Mouse (Mus musculus) erythroblast, embryonic 14.5 days (primary cell): Measurements from ENCODE around the gene Plxnc1.

Experiments used
- GATA1 ChIP-seq: IDR thresholded peaks from 2 replicates; pipeline ENCODE4 v1.6.1; 2012; ENCODE audit warnings: low read length, inconsistent platforms, mixed read lengths
- TAL1 ChIP-seq: IDR thresholded peaks from 3 replicates; pipeline ENCODE4 v1.6.1; 2012; ENCODE audit warnings: low read length, inconsistent platforms, mixed read lengths

DNA sequence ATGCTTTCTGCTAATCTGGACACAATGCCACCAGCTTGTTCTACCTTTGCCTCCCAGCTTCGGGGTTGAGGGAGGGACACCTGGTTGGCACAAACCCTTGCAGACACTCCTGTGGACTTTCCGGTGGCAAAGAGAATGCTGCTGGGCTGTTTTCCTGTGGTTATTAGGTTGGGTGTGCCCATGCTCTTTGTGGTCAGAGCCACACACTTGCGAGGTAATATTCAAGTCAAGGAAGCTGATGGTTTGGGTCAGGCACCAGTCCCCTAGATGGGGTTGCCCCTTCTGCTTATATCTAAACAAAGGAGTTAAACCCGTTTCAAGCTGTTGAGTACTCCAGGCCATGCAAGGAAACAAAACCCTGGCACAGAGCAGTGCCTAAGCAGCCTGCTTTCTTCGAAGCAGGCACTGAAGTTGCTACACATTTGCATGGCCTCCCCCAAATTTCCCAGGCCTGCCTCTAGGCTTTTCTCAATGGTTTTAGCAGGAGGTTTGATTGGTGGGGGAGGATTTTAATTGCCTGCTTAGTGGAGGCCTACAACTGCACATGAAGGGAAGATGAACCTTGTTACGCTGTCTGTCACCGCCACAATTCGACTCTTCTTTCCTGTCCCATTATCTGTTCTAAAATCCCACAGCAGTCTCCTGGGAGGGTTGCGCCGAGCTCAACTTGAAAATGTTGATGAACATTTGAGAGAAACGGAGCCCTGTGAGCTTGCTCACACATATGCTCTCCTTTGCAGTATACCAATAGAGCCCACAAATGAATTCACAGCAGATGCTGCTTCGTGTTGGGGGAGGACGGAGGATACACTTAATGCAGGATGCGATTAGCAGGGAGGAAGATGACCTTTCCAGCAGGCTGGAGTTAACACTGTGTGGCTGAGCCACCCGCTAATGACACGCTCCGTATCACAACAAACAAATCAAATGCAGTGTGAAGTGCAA, 132.5 kb downstream of the Plxnc1 start:
- TF ChIP-seq TAL1 = no peak
- no peak for TF ChIP-seq GATA1
